Mouse (Mus musculus) midbrain, embryonic 13.5 days (tissue): ENCODE measurements around the gene Acap2. TPM values are rescaled to one million over a fixed set of nuclear protein-coding genes. Genes with fewer than 3 reads are reported as not detected.
A peak's percentile ranks its signal among the peaks of the same experiment; 100 is the strongest.

Experiments
- ATAC-seq: fragments of 200-750 bp; cut with Nextera tagmentation; 2 replicates; pipeline ENCODE4 v1.8.0; 2017; ENCODE audit warnings: mild to moderate bottlenecking, moderate TSS enrichment, moderate library complexity
- H3K27ac ChIP-seq: fragments of 300-500 bp; sonication (generic); 2 replicates; pipeline ENCODE4 v1.5.1; 2015; ENCODE audit warnings: inconsistent platforms, mild to moderate bottlenecking, moderate library complexity
- H3K27me3 ChIP-seq: fragments of 300-500 bp; sonication (generic); 2 replicates; pipeline ENCODE4 v1.6.1; 2015; ENCODE audit warnings: mild to moderate bottlenecking, inconsistent platforms
- H3K36me3 ChIP-seq: fragments of 300-500 bp; sonication (generic); 2 replicates; pipeline ENCODE4 v1.6.1; 2015; ENCODE audit warnings: mild to moderate bottlenecking, inconsistent platforms
- H3K4me1 ChIP-seq: fragments of 300-500 bp; sonication (generic); replicated peaks from 2 replicates; pipeline ENCODE4 v1.6.1; 2015; ENCODE audit warnings: inconsistent platforms
- H3K4me2 ChIP-seq: fragments of 300-500 bp; sonication (generic); replicated peaks from 2 replicates; pipeline ENCODE4 v1.6.1; 2015; ENCODE audit warnings: moderate library complexity, mild to moderate bottlenecking, inconsistent platforms
- H3K4me3 ChIP-seq: fragments of 300-500 bp; sonication (generic); replicated peaks from 2 replicates; pipeline ENCODE4 v1.5.1; 2015; ENCODE audit warnings: mild to moderate bottlenecking, inconsistent platforms
- H3K9ac ChIP-seq: fragments of 300-500 bp; sonication (generic); replicated peaks from 2 replicates; pipeline ENCODE4 v1.6.1; 2015; ENCODE audit warnings: mild to moderate bottlenecking, inconsistent platforms
- H3K9me3 ChIP-seq: fragments of 300-500 bp; sonication (generic); 2 replicates; pipeline ENCODE4 v1.6.1; 2016; ENCODE audit warnings: mild to moderate bottlenecking, inconsistent platforms
- WGBS: fragments of 180-500 bp; shearing (Covaris S2); methylation state at CpG from one replicate; pipeline ENCODE4 v1.1.7; 2015; 5-methylcytosine and 5-hydroxymethylcytosine counted together
- polyA plus RNA-seq: library from polyadenylated mRNA; unstranded; fragments of >200 nt; fragmentation: Nextera tagmentation; extraction: Ambion mirVana; gene quantifications from 2 replicates; pipeline ENCODE4 v1.2.1, GENCODE M21; 2015

The Acap2 gene
- polyA plus RNA-seq, 1 experiment from 2014 or later, result 13.2 TPM

DNA sequence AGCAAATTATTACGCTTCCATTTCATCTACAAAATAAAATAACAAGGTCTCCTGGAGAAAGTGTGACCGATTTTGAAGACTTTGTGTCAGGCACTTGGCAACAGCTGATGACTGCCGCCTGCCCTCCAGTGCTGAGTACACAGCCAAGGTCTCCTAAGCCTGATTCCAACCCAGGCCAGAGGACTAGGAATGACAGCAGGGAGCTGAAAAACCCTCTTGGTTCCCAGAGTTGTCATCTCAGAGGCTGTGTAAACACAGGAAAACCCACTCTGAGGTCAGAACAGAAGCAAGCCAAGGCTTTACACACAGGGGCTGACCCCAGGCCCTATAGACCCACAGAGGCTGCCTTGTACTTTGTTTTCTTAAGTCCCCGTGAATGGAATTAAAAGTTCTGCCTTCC lies 35.1 kb downstream of the Acap2 start:
- WGBS, result 37% methylated on average over 4 of the region's 4 CpGs
- Histone ChIP-seq H3K36me3 (no peaks in the 10 kb centered on the region), H3K9me3 (peaks cover 2% of the 10 kb centered on the region; the same call in 1 of the 2 replicates), H3K4me3 (no peak overlapping the region), H3K27ac (no peak overlapping the region), H3K27me3 (no peaks in the 10 kb centered on the region), H3K4me2 (no peak overlapping the region), H3K4me1 (peaks cover 25% of the 10 kb centered on the region), H3K9ac (no peak overlapping the region)
- no peak for ATAC-seq

- WGBS, result 57% methylated on average over 4 of the region's 4 CpGs
Observed at GRCm38 (mm10) chr16:31165467-31165866, 35.6 kb downstream of the Acap2 start.

DNA sequence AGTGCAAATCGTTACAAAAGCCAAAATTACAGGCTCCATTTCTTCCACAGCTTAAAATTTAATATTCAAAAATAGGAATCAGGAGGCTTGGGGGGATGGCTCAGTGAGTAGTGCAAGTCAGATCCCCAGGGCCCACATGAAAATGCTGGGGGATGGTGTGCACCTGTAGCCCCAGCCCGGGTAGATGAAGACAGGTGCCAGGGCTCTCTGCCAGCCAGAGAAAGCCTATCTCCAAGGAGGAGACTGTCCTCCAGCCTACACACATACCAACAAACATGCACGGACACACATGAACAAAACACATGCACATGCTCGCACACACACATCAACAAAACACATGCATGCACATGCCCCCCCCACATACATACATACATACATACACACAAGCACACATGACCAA lies 36.9 kb downstream of the Acap2 start:
- ATAC-seq, result no peak
- H3K4me3 ChIP-seq, result no peak overlapping the region
- H3K9me3 ChIP-seq, result peaks cover 2% of the 10 kb centered on the region; the same call in 1 of the 2 replicates
- no peaks in the 10 kb centered on the region for H3K36me3 ChIP-seq
- WGBS, result 93% methylated on average over 4 of the region's 4 CpGs
- H3K9ac ChIP-seq, result no peak overlapping the region
- H3K27ac ChIP-seq, result no peak overlapping the region
- peaks cover 25% of the 10 kb centered on the region for H3K4me1 ChIP-seq
- no peak overlapping the region for H3K4me2 ChIP-seq
- H3K27me3 ChIP-seq, result no peaks in the 10 kb centered on the region

More at GRCm38 (mm10) chr16:31165467-31165866, 35.6 kb downstream of the Acap2 start:
- peaks cover 2% of the 10 kb centered on the region; the same call in 1 of the 2 replicates for H3K9me3 ChIP-seq
- H3K4me3 ChIP-seq, result no peak overlapping the region
- H3K36me3 ChIP-seq, result no peaks in the 10 kb centered on the region
- no peaks in the 10 kb centered on the region for H3K27me3 ChIP-seq
- peaks cover 25% of the 10 kb centered on the region for H3K4me1 ChIP-seq
- no peak overlapping the region for H3K9ac ChIP-seq
- no peak overlapping the region for H3K4me2 ChIP-seq
- no peak overlapping the region for H3K27ac ChIP-seq
- ATAC-seq, result no peak

GRCm38 (mm10) chr16:31160486-31160885 lies 40.6 kb downstream of the Acap2 start:
- Histone ChIP-seq H3K4me2 (no peak overlapping the region), H3K4me1 (peaks cover 2% of the 10 kb centered on the region; the same call in 1 of the 2 replicates), H3K36me3 (peaks cover 30% of the 10 kb centered on the region), H3K9ac (no peak overlapping the region), H3K27me3 (no peaks in the 10 kb centered on the region), H3K27ac (no peak overlapping the region), H3K9me3 (peaks cover 20% of the 10 kb centered on the region), H3K4me3 (no peak overlapping the region)
- WGBS, result 63% methylated on average over 6 of the region's 6 CpGs
- ATAC-seq, result no peak

DNA sequence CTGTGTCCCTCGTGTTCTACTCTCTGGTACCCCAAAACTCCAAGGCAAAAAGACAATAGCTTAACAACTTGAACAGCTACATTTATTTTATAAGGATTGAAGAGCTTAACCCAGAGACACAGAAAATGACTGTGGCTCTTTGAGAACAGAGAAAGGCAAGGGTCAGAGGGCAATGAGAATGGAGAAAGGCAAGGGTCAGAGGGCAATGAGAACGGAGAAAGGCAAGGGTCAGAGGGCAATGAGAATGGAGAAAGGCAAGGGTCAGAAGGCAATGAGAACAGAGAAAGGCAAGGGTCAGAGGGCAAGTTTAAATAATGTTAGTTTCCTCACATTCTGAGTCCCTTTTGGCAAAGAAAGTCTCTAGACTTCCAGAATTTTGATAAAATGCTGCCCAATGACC lies 41.6 kb downstream of the Acap2 start:
- 5% methylated on average over 2 of the region's 2 CpGs for WGBS
- Histone ChIP-seq H3K27me3 (no peaks in the 10 kb centered on the region), H3K9ac (no peak overlapping the region), H3K4me1 (no peaks in the 10 kb centered on the region), H3K27ac (no peak overlapping the region), H3K36me3 (peaks cover 38% of the 10 kb centered on the region), H3K9me3 (peaks cover 20% of the 10 kb centered on the region), H3K4me3 (no peak overlapping the region), H3K4me2 (no peak overlapping the region)
- no peak for ATAC-seq

GRCm38 (mm10) chr16:31149841-31150240 lies 51.2 kb downstream of the Acap2 start:
- H3K36me3 ChIP-seq, result peaks cover 18% of the 10 kb centered on the region
- 90% methylated on average over 4 of the region's 4 CpGs for WGBS
- H3K4me3 ChIP-seq, result no peak overlapping the region
- H3K4me2 ChIP-seq, result no peak overlapping the region
- H3K4me1 ChIP-seq, result no peaks in the 10 kb centered on the region
- H3K9ac ChIP-seq, result no peak overlapping the region
- no peaks in the 10 kb centered on the region for H3K27me3 ChIP-seq
- no peak overlapping the region for H3K27ac ChIP-seq
- no peaks in the 10 kb centered on the region for H3K9me3 ChIP-seq
- ATAC-seq, result no peak

GRCm38 (mm10) chr16:31148891-31149290 lies 52.2 kb downstream of the Acap2 start:
- Histone ChIP-seq H3K9me3 (no peaks in the 10 kb centered on the region), H3K4me2 (no peak overlapping the region), H3K9ac (no peak overlapping the region), H3K4me1 (no peaks in the 10 kb centered on the region), H3K27me3 (no peaks in the 10 kb centered on the region), H3K27ac (no peak overlapping the region), H3K36me3 (peaks cover 17% of the 10 kb centered on the region), H3K4me3 (no peak overlapping the region)
- 86% methylated on average over 6 of the region's 6 CpGs for WGBS
- ATAC-seq, result no peak

DNA sequence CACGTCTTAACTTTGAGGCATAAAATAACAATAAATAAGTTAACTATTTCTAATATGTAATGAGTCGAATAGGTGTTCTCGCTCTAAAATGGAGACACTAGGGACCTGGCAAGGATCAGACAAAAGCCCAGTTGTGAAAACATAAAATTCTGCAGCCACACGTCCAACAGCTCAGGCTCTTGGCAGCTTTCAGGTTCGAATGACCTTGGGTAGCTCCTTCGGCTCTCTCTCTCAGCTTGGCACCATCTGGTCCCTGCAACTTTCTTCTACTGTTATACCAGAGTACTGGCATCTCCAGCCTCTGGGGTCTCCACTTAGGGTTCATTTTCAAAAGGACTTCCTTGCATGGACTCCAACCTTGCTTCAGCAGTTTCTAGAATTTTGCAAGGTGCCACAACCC lies 53.3 kb downstream of the Acap2 start:
- Histone ChIP-seq H3K4me2 (no peak overlapping the region), H3K27me3 (no peaks in the 10 kb centered on the region), H3K4me1 (no peaks in the 10 kb centered on the region), H3K36me3 (peaks cover 12% of the 10 kb centered on the region), H3K27ac (no peak overlapping the region), H3K4me3 (no peak overlapping the region), H3K9me3 (no peaks in the 10 kb centered on the region), H3K9ac (no peak overlapping the region)
- WGBS, result 92% methylated on average over 6 of the region's 6 CpGs
- no peak for ATAC-seq

DNA sequence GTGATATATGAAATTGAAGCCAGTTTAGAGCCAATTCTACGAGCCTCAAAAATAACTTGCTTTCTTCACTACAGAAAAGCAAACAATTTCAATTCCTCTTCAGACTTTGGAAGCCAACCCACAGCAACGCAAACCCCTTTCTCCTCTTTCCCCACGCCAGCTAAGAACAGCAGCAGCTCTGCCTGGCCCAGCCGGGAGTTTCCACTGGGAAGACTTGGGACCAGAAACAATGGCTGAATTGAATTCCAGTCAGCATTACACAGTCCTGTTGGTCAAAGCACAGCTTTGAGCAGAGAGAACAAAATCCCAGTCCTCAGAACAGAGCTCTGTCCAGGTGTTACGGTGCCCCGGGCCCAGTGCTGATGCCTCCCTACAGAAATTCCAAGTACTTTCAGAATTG lies 59.1 kb downstream of the Acap2 start:
- no peak overlapping the region for H3K9ac ChIP-seq
- H3K4me3 ChIP-seq, result no peak overlapping the region
- peaks cover 10% of the 10 kb centered on the region for H3K36me3 ChIP-seq
- no peaks in the 10 kb centered on the region for H3K27me3 ChIP-seq
- no peak overlapping the region for H3K4me2 ChIP-seq
- H3K27ac ChIP-seq, result 0 out of 2 replicates have a peak overlapping the region, but pooled peaks have one; percentile 32
- H3K9me3 ChIP-seq, result no peaks in the 10 kb centered on the region
- peaks cover 5% of the 10 kb centered on the region for H3K4me1 ChIP-seq
- WGBS, result 24% methylated on average over 6 of the region's 6 CpGs
- ATAC-seq, result no peak

- Histone ChIP-seq H3K36me3 (peaks cover 27% of the 10 kb centered on the region), H3K4me1 (peaks cover 3% of the 10 kb centered on the region), H3K4me2 (no peak overlapping the region), H3K27ac (no peak overlapping the region), H3K9ac (no peak overlapping the region), H3K27me3 (no peaks in the 10 kb centered on the region), H3K9me3 (no peaks in the 10 kb centered on the region), H3K4me3 (no peak overlapping the region)
- ATAC-seq, result peak; percentile 50; the same call in 1 of the 2 replicates
- WGBS, result 71% methylated on average over 13 of the region's 13 CpGs
Observed at GRCm38 (mm10) chr16:31136616-31137253, 64.3 kb downstream of the Acap2 start.

DNA sequence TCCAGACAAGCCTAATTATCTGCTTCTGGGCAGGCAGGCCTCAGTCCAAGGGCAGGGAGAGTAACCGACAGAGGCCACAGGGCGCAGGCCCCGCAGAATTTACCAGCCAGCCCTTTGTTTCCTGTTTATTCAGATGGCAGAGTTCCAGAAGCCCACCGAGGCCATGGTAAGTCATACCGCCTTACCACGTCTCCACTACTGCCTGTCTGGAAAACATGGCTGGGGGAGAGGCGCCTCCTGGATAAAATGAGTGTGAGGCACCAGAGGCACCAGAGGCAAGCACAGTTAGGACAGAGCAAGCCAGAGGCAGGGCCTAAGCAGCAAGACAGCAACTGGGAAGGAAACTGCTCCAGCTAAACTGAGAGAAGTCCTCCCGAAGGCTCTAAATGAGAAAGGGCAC lies 65.5 kb downstream of the Acap2 start:
- ATAC-seq, result 0 out of 2 replicates have a peak, but pooled peaks have one; percentile 17
- H3K4me3 ChIP-seq, result no peak overlapping the region
- no peak overlapping the region for H3K4me2 ChIP-seq
- no peak overlapping the region for H3K9ac ChIP-seq
- 60% methylated on average over 8 of the region's 8 CpGs for WGBS
- H3K4me1 ChIP-seq, result 0 out of 2 replicates have a peak, but pooled peaks cover 2% of the 10 kb centered on the region
- peaks cover 33% of the 10 kb centered on the region for H3K36me3 ChIP-seq
- no peaks in the 10 kb centered on the region for H3K27me3 ChIP-seq
- no peaks in the 10 kb centered on the region for H3K9me3 ChIP-seq
- H3K27ac ChIP-seq, result no peak overlapping the region

DNA sequence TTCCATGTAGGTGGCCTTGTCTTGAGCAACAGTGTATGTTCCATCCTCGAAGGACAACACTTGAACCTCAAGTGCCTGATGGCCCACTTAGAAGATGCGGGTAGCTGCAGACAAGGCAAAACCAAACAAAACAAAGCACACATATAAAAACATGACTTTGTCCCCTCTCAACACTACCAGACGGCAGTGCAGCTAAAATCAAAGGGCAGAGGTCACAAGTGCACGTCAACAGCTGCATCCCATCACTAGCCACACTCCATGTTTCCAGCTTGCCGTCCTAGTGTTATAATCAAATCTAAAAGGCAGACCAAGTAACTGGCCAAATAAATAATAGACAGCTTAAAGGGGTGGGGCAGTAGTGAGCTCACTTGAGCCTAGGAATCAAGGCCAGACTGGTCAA lies 69.5 kb downstream of the Acap2 start:
- no peaks in the 10 kb centered on the region for H3K9me3 ChIP-seq
- no peaks in the 10 kb centered on the region for H3K4me1 ChIP-seq
- H3K4me3 ChIP-seq, result no peak overlapping the region
- H3K36me3 ChIP-seq, result peaks cover 35% of the 10 kb centered on the region
- no peak overlapping the region for H3K4me2 ChIP-seq
- H3K27me3 ChIP-seq, result no peaks in the 10 kb centered on the region
- no peak overlapping the region for H3K9ac ChIP-seq
- no peak for ATAC-seq
- WGBS, result 78% methylated on average over 5 of the region's 5 CpGs
- H3K27ac ChIP-seq, result no peak overlapping the region

- H3K9me3 ChIP-seq, result no peaks in the 10 kb centered on the region
- no peak overlapping the region for H3K27ac ChIP-seq
- no peak overlapping the region for H3K9ac ChIP-seq
- no peak overlapping the region for H3K4me2 ChIP-seq
- no peak for ATAC-seq
- H3K27me3 ChIP-seq, result no peaks in the 10 kb centered on the region
- H3K4me3 ChIP-seq, result no peak overlapping the region
- no peaks in the 10 kb centered on the region for H3K4me1 ChIP-seq
- 95% methylated on average over 5 of the region's 5 CpGs for WGBS
- peaks cover 22% of the 10 kb centered on the region for H3K36me3 ChIP-seq
Observed at GRCm38 (mm10) chr16:31128116-31128515, 72.9 kb downstream of the Acap2 start.
